Mouse (Mus musculus) hindbrain, embryonic 16.5 days (tissue): ENCODE measurements around the gene Lhx6. TPM values are rescaled to one million over a fixed set of nuclear protein-coding genes. Genes with fewer than 3 reads are reported as not detected.
A peak's percentile ranks its signal among the peaks of the same experiment; 100 is the strongest.
"Not testable (repeated sequence)": the region's sequence is repeated elsewhere in the genome, so short reads cannot be mapped to it uniquely, and the experiment has no call there.

ENCODE experiments used
- ATAC-seq: fragments of 200-750 bp; cut with Nextera tagmentation; 2 replicates; pipeline ENCODE4 v1.8.0; 2017; ENCODE audit warnings: moderate TSS enrichment, moderate library complexity
- H3K27ac ChIP-seq: fragments of 300-500 bp; sonication (generic); 2 replicates; pipeline ENCODE4 v1.5.1; 2014; ENCODE audit warnings: low read depth, mild to moderate bottlenecking, control low read depth, low read length, moderate library complexity
- H3K27me3 ChIP-seq: fragments of 300-500 bp; sonication (generic); replicated peaks from 2 replicates; pipeline ENCODE4 v1.6.1; 2014; ENCODE audit warnings: low read length; ENCODE audit not compliant: control insufficient read depth, insufficient read depth
- H3K36me3 ChIP-seq: fragments of 300-500 bp; sonication (generic); 2 replicates; pipeline ENCODE4 v1.6.1; 2014; ENCODE audit warnings: mild to moderate bottlenecking, low read length, moderate library complexity, mixed read lengths; ENCODE audit not compliant: control insufficient read depth, insufficient read depth
- H3K4me1 ChIP-seq: fragments of 300-500 bp; sonication (generic); 2 replicates; pipeline ENCODE4 v1.6.1; 2014; ENCODE audit warnings: low read depth, low read length; ENCODE audit not compliant: control insufficient read depth, insufficient read depth
- H3K4me2 ChIP-seq: fragments of 300-500 bp; sonication (generic); 2 replicates; pipeline ENCODE4 v1.6.1; 2014; ENCODE audit warnings: mild to moderate bottlenecking, low read length, control low read depth, moderate library complexity
- H3K4me3 ChIP-seq: fragments of 300-500 bp; sonication (generic); 2 replicates; pipeline ENCODE4 v1.5.1; 2014; ENCODE audit warnings: mild to moderate bottlenecking, low read length, control low read depth, moderate library complexity
- H3K9ac ChIP-seq: fragments of 300-500 bp; sonication (generic); 2 replicates; pipeline ENCODE4 v1.6.1; 2014; ENCODE audit warnings: low read depth, mild to moderate bottlenecking, control low read depth, low read length, moderate library complexity
- H3K9me3 ChIP-seq: fragments of 300-500 bp; sonication (generic); 2 replicates; pipeline ENCODE4 v1.6.1; 2014; ENCODE audit warnings: mild to moderate bottlenecking, low read length, moderate library complexity; ENCODE audit not compliant: control insufficient read depth
- WGBS: fragments of 180-500 bp; shearing (Covaris S2); extraction: QIAGEN DNeasy Blood & Tissue Kit; methylation state at CpG from one replicate; pipeline ENCODE4 v1.1.7; 2014; 5-methylcytosine and 5-hydroxymethylcytosine counted together
- polyA plus RNA-seq: library from polyadenylated mRNA; unstranded; fragments of >200 nt; fragmentation: Nextera tagmentation; extraction: Ambion mirVana; gene quantifications from 2 replicates; pipeline ENCODE4 v1.2.1, GENCODE M21; 2015

Lhx6 gene
- 0.48 and 3.4 TPM in 2 replicates for polyA plus RNA-seq

DNA sequence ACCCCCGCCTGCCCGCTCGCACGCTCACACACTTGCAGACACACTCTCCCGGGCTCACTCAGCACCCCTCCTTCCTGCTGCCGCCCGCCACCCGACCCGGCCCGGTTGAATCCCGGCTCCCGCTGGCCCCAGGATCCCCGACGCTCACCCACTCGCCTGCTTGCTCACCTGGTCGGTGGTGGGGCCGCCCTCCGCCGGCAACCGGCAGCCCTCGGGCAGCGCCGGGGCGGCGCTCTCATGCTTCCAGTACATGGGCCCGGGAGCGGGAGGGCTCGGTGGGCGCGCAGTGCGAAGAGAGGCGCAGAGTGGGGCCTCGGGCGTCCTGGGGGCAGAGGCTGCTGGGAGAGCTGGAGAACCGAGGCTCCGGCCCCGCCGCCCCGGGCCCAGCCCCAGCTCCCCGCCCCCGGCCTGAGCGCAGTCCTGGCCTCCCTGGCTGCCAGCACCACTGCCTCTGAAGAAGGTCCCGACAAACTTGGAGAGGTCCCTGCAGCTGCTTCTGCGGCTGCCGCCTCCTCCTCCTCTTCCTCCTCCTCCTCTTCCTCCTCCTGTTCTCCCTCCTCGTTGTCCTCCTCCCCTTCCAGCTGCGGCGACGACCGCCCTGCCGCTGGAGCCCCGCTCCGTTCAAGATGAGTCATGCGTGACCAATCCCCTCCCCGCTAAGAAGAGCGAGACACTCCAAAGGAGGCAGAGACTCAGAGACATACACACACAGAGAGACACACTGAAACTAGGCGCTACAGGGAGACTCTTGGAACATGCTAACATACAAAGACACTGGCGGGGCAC is at the start of gene Lhx6:
Lhx6 (minus strand) TSS at position 453 of the 786 bp plus-strand sequence.
- Histone ChIP-seq H3K9ac (peak within 1 kb of the TSS; percentile 43), H3K4me2 (peak within 1 kb of the TSS; percentile 65), H3K4me1 (peaks cover 31% of the 10 kb centered on the region), H3K4me3 (peak within 1 kb of the TSS; percentile 37), H3K9me3 (no peaks in the 10 kb centered on the region), H3K27ac (no peak within 1 kb of the TSS), H3K27me3 (peaks cover 68% of the 10 kb centered on the region), H3K36me3 (no peaks in the 10 kb centered on the region)
- WGBS: 1% methylated on average over 56 of the region's 58 CpGs
- no peak for ATAC-seq

DNA sequence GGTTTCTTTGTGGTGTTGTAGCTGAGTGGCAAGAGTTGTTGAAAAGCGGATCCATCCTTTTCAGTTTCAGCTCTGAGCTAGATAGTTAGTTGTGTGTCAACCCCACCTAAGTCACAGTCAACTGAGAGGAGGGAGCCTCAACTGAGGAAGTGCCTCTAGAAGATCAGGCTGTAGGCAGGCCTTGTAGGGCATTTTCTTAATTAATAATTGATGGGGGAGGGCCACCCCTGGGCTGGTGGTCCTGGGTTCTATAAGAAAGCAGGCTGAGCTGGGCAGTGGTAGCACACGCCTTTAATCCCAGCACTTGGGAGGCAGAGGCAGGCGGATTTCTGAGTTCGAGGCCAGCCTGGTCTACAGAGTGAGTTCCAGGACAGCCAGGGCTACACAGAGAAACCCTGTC is 47.2 kb upstream of the Lhx6 start:
- not testable (repeated sequence) for ATAC-seq, H3K4me1 ChIP-seq, H3K27me3 ChIP-seq, H3K27ac ChIP-seq, H3K9ac ChIP-seq, H3K9me3 ChIP-seq, H3K4me3 ChIP-seq, H3K4me2 ChIP-seq
- peaks cover 12% of the 10 kb centered on the region for H3K36me3 ChIP-seq
- 100% methylated on average over 4 of the region's 4 CpGs for WGBS

DNA sequence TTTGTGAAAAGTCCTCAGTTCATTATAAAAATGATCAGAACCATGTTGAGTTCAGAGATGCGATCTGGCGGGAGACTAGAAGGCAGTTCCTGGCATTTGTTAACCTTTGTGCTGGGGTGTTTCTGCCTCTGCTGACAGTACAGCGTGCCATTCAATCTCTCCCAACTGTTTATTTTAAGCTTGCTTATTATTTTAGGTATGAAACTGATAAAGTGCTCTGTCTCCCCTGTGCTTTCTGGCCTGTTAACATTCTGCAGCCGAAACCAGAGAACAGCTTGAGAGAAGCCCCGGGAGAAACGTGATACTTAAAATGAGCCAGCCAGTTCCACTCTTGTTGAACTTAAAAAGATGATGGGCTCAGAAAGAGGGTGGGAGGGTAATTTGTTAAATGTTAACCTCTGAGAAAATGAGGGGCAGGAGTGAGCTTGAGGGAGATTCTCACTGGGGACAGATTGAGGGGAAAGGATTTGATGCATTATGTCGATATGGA is 43.7 kb upstream of the Lhx6 start:
- H3K4me1 ChIP-seq: no peaks in the 10 kb centered on the region
- no peaks in the 10 kb centered on the region for H3K27me3 ChIP-seq
- H3K36me3 ChIP-seq: peaks cover 2% of the 10 kb centered on the region; the same call in 1 of the 2 replicates
- no peak overlapping the region for H3K9ac ChIP-seq
- no peak overlapping the region for H3K4me3 ChIP-seq
- 91% methylated on average over 7 of the region's 7 CpGs for WGBS
- ATAC-seq: no peak
- no peak overlapping the region for H3K4me2 ChIP-seq
- H3K9me3 ChIP-seq: no peaks in the 10 kb centered on the region
- H3K27ac ChIP-seq: no peak overlapping the region

DNA sequence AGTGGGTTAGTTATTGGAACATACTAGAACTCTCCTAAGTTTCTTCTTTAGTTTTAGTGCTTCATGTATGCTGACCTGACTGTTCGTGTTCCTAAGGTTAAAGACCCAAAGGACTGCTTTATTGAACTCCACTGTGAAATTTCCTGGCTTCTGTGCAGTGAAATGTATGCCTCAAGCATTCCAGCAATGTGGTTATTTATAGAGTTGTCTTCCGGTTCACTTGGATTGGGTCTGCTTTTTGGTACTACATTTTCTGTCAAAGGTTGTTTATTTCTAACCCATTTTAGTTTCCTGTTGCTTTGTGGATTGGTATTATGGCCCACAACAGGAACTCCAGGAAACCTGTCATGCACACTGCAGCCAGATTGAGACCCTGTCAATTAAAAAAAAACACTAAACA is 33.9 kb upstream of the Lhx6 start:
- ATAC-seq: no peak
- H3K4me1 ChIP-seq: peaks cover 17% of the 10 kb centered on the region
- no peaks in the 10 kb centered on the region for H3K36me3 ChIP-seq
- WGBS: 81% methylated on average over 2 of the region's 2 CpGs
- no peak overlapping the region for H3K27ac ChIP-seq
- H3K9me3 ChIP-seq: no peaks in the 10 kb centered on the region
- H3K9ac ChIP-seq: no peak overlapping the region
- H3K4me3 ChIP-seq: no peak overlapping the region
- no peaks in the 10 kb centered on the region for H3K27me3 ChIP-seq
- H3K4me2 ChIP-seq: no peak overlapping the region

DNA sequence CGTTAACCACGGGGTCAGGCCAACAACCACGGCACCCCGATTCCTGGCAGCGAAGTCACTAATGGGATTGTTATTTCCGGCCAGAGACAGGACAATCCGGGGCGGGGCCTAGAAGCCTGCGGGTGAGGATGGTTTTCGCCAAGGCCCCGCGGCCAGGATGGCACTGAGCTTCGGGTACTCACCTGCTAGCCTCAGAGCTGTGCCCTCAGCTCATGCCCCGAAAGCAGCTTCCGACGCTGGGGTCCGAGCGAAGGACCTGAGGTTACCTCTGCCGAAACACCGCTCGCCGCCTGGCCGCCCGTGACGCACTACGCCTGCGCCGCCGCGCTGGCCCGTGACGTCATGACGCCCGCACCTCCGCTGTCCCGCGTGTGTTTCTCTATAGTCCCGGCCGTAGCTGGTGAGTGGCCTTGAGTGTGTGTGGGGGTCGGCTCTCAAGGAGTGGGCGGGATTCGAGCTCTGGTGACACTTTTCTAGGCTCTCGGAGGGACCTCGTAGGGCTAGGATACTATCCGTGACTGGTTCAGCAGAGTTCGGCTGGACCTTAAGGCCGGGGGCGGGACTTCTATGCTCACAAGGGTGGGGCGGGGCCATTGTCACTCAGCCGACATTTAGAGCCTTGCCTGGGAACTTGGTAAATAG is 31.2 kb upstream of the Lhx6 start, which contains the start of the genes Mrrf and Rbm18:
Mrrf (plus strand) TSS at position 90 of the 642 bp plus-strand sequence.
Rbm18 (minus strand) TSS at position 474 of the 642 bp plus-strand sequence.
- Histone ChIP-seq H3K4me2 (peak within 1 kb of the TSS; percentile 80), H3K27me3 (no peaks in the 10 kb centered on the region), H3K27ac (peak within 1 kb of the TSS; percentile 86), H3K4me1 (peaks cover 17% of the 10 kb centered on the region), H3K9me3 (no peaks in the 10 kb centered on the region), H3K36me3 (peaks cover 10% of the 10 kb centered on the region; the same call in 1 of the 2 replicates), H3K9ac (peak within 1 kb of the TSS; percentile 87), H3K4me3 (peak within 1 kb of the TSS; percentile 73)
- peak; percentile 99 for ATAC-seq
- WGBS: under 1% methylated on average over 50 of the region's 50 CpGs

DNA sequence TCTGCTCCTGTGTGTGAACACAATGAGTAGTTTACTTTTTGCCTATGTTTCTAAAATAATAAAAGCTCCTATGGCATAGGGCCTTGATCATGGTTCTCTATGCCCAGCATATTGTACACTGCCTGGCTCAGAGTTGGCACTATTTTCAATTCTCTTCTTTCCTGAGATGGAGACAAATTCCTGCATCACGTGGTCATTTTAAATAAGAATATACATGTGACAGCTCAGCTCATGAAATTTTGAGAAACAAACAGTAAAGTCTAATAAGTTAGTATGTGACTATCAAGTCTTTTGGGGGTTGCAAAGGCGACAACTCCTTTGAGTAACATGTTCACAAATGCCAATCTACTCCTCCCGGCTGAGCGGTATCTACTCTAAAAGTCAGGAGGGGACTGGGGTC is 30.7 kb upstream of the Lhx6 start:
- Histone ChIP-seq H3K27ac (peak overlapping the region; percentile 86), H3K4me3 (peak overlapping the region; percentile 73), H3K27me3 (no peaks in the 10 kb centered on the region), H3K9ac (peak overlapping the region; percentile 87), H3K4me1 (peaks cover 17% of the 10 kb centered on the region), H3K4me2 (peak overlapping the region; percentile 63), H3K9me3 (no peaks in the 10 kb centered on the region), H3K36me3 (peaks cover 11% of the 10 kb centered on the region; the same call in 1 of the 2 replicates)
- WGBS: 2% methylated on average over 4 of the region's 4 CpGs
- ATAC-seq: no peak

DNA sequence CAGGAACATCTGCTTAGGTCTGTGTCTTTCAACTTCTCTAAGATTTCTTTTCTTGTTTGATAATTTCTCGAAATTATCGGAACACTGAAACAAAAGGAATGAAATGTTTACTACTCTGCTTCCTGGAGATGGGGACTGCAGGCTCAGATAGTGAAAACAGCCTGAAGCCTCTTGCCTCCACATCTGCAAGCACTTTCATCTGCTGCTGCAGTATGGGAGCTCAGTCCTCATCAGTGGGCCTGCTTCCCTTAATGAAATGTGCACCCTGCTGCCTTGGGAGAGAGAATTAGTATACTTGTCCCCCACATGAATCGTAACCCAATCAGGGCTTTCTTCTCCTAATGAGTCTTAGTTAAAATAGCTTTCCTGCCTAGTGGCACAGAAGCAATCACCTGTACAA is 23.8 kb upstream of the Lhx6 start:
- 82% methylated on average over 3 of the region's 3 CpGs for WGBS
- Histone ChIP-seq H3K36me3 (peaks cover 24% of the 10 kb centered on the region), H3K4me1 (no peaks in the 10 kb centered on the region)

DNA sequence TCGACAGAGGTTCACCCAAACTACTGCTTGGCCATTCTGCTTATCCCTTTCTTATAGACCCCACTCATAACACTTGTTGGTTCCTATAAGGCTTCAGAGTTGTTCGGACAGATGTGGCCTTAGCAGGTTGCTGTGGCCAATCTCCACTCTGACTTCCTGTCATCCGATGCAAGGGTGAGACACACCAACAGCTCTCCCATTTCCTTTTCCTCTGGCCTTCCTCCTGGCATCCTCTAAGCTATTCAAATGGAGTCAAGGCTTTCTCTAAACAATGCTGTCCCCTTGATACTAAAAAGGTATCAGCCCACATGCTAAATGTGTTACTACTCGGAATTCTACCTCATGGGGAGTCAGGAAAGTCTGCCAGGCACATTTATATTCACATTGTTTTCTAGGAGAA is 22.8 kb upstream of the Lhx6 start:
- Histone ChIP-seq H3K4me1 (no peaks in the 10 kb centered on the region), H3K9me3 (no peaks in the 10 kb centered on the region), H3K4me3 (no peak overlapping the region), H3K4me2 (no peak overlapping the region), H3K27me3 (no peaks in the 10 kb centered on the region), H3K27ac (no peak overlapping the region), H3K36me3 (peaks cover 21% of the 10 kb centered on the region), H3K9ac (no peak overlapping the region)
- 83% methylated on average over 4 of the region's 4 CpGs for WGBS
- ATAC-seq: no peak

More for the DNA sequence above, 23.8 kb upstream of the Lhx6 start:
- no peaks in the 10 kb centered on the region for H3K9me3 ChIP-seq
- H3K4me2 ChIP-seq: no peak overlapping the region
- no peaks in the 10 kb centered on the region for H3K27me3 ChIP-seq
- H3K27ac ChIP-seq: no peak overlapping the region
- ATAC-seq: no peak
- H3K9ac ChIP-seq: no peak overlapping the region
- H3K4me3 ChIP-seq: no peak overlapping the region

DNA sequence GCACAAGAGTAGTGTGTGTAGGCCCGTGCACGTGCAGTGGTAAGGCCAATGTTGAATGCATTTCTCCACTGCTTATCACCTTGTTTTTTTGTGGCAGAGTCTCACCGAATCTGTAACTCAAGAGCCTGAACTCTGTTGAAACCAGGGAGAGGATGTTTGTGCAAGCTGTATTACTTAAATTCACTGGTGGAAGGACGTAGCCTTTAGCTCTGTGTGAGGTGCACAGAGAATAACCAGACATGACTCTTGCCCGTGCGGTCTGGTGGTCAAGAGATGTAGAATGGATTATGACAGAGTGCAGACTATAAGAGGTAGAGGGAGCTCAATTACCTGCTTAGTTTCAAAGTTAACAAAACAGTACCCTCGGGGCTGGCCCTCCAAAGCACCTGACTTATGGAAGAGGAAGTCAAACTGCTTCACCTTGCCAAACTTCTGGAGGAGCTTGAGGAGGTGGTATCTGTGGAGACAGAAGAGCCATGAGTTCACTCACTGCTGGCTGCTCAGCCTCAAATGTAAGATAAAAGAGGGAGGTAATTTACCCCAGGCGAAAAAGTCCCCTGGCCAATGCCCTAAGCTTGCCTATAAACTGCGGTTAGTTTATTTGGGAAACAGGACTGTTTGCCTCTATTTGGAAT is 21.7 kb upstream of the Lhx6 start:
- Histone ChIP-seq H3K27ac (no peak overlapping the region), H3K9ac (no peak overlapping the region), H3K4me2 (no peak overlapping the region), H3K27me3 (no peaks in the 10 kb centered on the region), H3K4me1 (no peaks in the 10 kb centered on the region), H3K4me3 (no peak overlapping the region), H3K9me3 (no peaks in the 10 kb centered on the region), H3K36me3 (peaks cover 25% of the 10 kb centered on the region)
- no peak for ATAC-seq
- 97% methylated on average over 9 of the region's 9 CpGs for WGBS
